Comparison of ENCODE assay signal across 18 mouse cellular contexts in the genomic region with DNA sequence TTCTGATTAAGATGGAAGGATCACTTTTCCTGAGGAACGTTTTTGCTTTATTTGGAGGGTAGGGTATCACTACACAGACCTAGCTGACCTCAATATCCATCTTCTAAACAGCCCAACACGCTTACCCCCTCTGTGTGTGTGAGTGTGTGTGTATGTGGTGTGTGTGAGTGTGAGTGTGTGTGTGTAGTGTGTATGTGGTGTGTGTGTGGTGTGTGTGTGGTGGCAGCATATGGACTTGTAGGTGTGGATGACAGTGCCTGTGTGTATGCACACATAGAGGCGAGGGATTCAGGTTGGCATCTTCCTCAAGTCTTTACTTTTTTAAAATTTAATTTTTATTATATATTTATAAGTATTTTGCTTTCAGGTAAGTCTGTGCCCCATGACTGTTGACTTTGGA. TPM values are rescaled to one million over a fixed set of nuclear protein-coding genes. Genes with fewer than 3 reads are reported as not detected.
"Had no signal": no experiment of that assay in that cellular context is flagged by ENCODE, and none has a peak within 500 bp of the region (broad histone marks: within the 10 kb centered on the region; RNA-seq: fewer than 3 reads in every experiment).

No protein-coding gene starts in this region.

- H3K4me3 ChIP-seq: liver, embryonic 15.5 days; lung, embryonic 15.5 days; stomach, embryonic 15.5 days had no signal

- DNase-seq: liver, postnatal 0 days; lung, adult 2 months; lung, postnatal 14 days; lung, postnatal 36 days; right cerebral cortex, postnatal 14 days; thymus, adult 2 months; thymus, postnatal 25 days; thymus, postnatal 4 days had no signal

- H3K4me2 ChIP-seq: liver, embryonic 15.5 days had no signal

- H3K27me3 ChIP-seq: liver, embryonic 15.5 days; lung, embryonic 15.5 days; megakaryocyte, embryonic 14.5 days; midbrain, embryonic 15.5 days; neural tube, embryonic 13.5 days; neural tube, embryonic 15.5 days; stomach, embryonic 15.5 days had no signal

- H3K9ac ChIP-seq: liver, embryonic 15.5 days; lung, embryonic 15.5 days; midbrain, embryonic 15.5 days; stomach, embryonic 15.5 days had no signal

- H3K27ac ChIP-seq: liver, embryonic 15.5 days; macrophage; stomach, embryonic 15.5 days; stomach, postnatal 0 days had no signal

- H3K9me3 ChIP-seq: liver, embryonic 15.5 days; lung, embryonic 15.5 days; midbrain, embryonic 15.5 days; neural tube, embryonic 15.5 days; stomach, embryonic 15.5 days had no signal

- ATAC-seq: liver, postnatal 0 days; lung, postnatal 0 days had no signal

RNA-seq across cellular contexts. Expression of gene Tex45, which starts 27.9 kb away (rescaled TPM):
- polyA plus RNA-seq: liver, embryonic 15.5 days; liver, postnatal 0 days; lung, embryonic 15.5 days; lung, postnatal 0 days; macrophage; stomach, embryonic 15.5 days had no signal
